Mouse (Mus musculus): ENCODE measurements around the gene Nmt1. TPM values are rescaled to one million over a fixed set of nuclear protein-coding genes. Genes with fewer than 3 reads are reported as not detected.

Gene Nmt1
- polyA plus RNA-seq, 1 experiment from 2014 or later, result 67.8 TPM

GRCm38 (mm10) chr11:103046286-103046685 is 18.3 kb downstream of the Nmt1 start:
- no peak overlapping the region for H3K27ac ChIP-seq (ENCODE audit: low read depth, low read length)
- no peaks in the 10 kb centered on the region for H3K27me3 ChIP-seq (replicated peaks; ENCODE audit: control insufficient read depth, insufficient read depth, low read length)
- ATAC-seq (replicated peaks; ENCODE audit: low FRiP score), result no peak
- 84% methylated on average over 8 of the region's 8 CpGs for WGBS
- H3K36me3 ChIP-seq (ENCODE audit: control insufficient read depth, insufficient read depth, low read length), result peaks cover 39% of the 10 kb centered on the region
- no peak for DNase-seq (ENCODE audit: low spot score)
- no peaks in the 10 kb centered on the region for H3K9me3 ChIP-seq (ENCODE audit: control insufficient read depth, low read length)
- no peak overlapping the region for H3K4me2 ChIP-seq
- H3K9ac ChIP-seq (ENCODE audit: low read depth, low read length), result no peak overlapping the region
- H3K4me3 ChIP-seq (ENCODE audit: low read depth, low read length), result no peak overlapping the region
- H3K4me1 ChIP-seq (replicated peaks; ENCODE audit: control insufficient read depth, insufficient read depth, low read length), result no peaks in the 10 kb centered on the region; the same call in 1 of the 2 replicates

- no peak for ATAC-seq (replicated peaks; ENCODE audit: low FRiP score)
These were observed 21.6 kb downstream of the Nmt1 start for GRCm38 (mm10) chr11:103049611-103050010.

GRCm38 (mm10) chr11:103050153-103050552 is 22.2 kb downstream of the Nmt1 start:
- DNase-seq (ENCODE audit: low spot score) (no peak), ATAC-seq (replicated peaks; ENCODE audit: low FRiP score) (no peak)
- no peaks in the 10 kb centered on the region for H3K4me1 ChIP-seq (replicated peaks; ENCODE audit: control insufficient read depth, insufficient read depth, low read length)
- 92% methylated on average over 9 of the region's 9 CpGs for WGBS
- no peaks in the 10 kb centered on the region for H3K9me3 ChIP-seq (ENCODE audit: control insufficient read depth, low read length)
- H3K27ac ChIP-seq (ENCODE audit: low read depth, low read length), result no peak overlapping the region
- H3K4me2 ChIP-seq, result no peak overlapping the region
- no peaks in the 10 kb centered on the region for H3K27me3 ChIP-seq (replicated peaks; ENCODE audit: control insufficient read depth, insufficient read depth, low read length)
- H3K4me3 ChIP-seq (ENCODE audit: low read depth, low read length), result no peak overlapping the region
- H3K9ac ChIP-seq (ENCODE audit: low read depth, low read length), result no peak overlapping the region
- H3K36me3 ChIP-seq (ENCODE audit: control insufficient read depth, insufficient read depth, low read length), result peaks cover 34% of the 10 kb centered on the region

More at GRCm38 (mm10) chr11:103049611-103050010, 21.6 kb downstream of the Nmt1 start:
- no peak overlapping the region for H3K27ac ChIP-seq (ENCODE audit: low read depth, low read length)
- no peaks in the 10 kb centered on the region for H3K27me3 ChIP-seq (replicated peaks; ENCODE audit: control insufficient read depth, insufficient read depth, low read length)
- H3K4me3 ChIP-seq (ENCODE audit: low read depth, low read length), result no peak overlapping the region
- H3K36me3 ChIP-seq (ENCODE audit: control insufficient read depth, insufficient read depth, low read length), result peaks cover 37% of the 10 kb centered on the region
- H3K4me2 ChIP-seq, result no peak overlapping the region
- H3K9me3 ChIP-seq (ENCODE audit: control insufficient read depth, low read length), result no peaks in the 10 kb centered on the region
- no peak for DNase-seq (ENCODE audit: low spot score)
- 95% methylated on average over 5 of the region's 5 CpGs for WGBS
- no peaks in the 10 kb centered on the region for H3K4me1 ChIP-seq (replicated peaks; ENCODE audit: control insufficient read depth, insufficient read depth, low read length)
- no peak overlapping the region for H3K9ac ChIP-seq (ENCODE audit: low read depth, low read length)

GRCm38 (mm10) chr11:103051249-103051691 is 23.3 kb downstream of the Nmt1 start:
- Histone ChIP-seq H3K4me3 (ENCODE audit: low read depth, low read length) (no peak overlapping the region), H3K9me3 (ENCODE audit: control insufficient read depth, low read length) (no peaks in the 10 kb centered on the region), H3K9ac (ENCODE audit: low read depth, low read length) (no peak overlapping the region), H3K36me3 (ENCODE audit: control insufficient read depth, insufficient read depth, low read length) (peaks cover 37% of the 10 kb centered on the region), H3K4me1 (replicated peaks; ENCODE audit: control insufficient read depth, insufficient read depth, low read length) (no peaks in the 10 kb centered on the region), H3K27me3 (replicated peaks; ENCODE audit: control insufficient read depth, insufficient read depth, low read length) (no peaks in the 10 kb centered on the region), H3K4me2 (no peak overlapping the region), H3K27ac (ENCODE audit: low read depth, low read length) (no peak overlapping the region)
- no peak for ATAC-seq (replicated peaks; ENCODE audit: low FRiP score)
- DNase-seq (ENCODE audit: low spot score), result no peak
- 60% methylated on average over 8 of the region's 8 CpGs for WGBS

GRCm38 (mm10) chr11:103052078-103052477 is 24.1 kb downstream of the Nmt1 start:
- ATAC-seq (replicated peaks; ENCODE audit: low FRiP score), result no peak
- no peaks in the 10 kb centered on the region for H3K4me1 ChIP-seq (replicated peaks; ENCODE audit: control insufficient read depth, insufficient read depth, low read length)
- DNase-seq (ENCODE audit: low spot score), result no peak
- no peaks in the 10 kb centered on the region for H3K9me3 ChIP-seq (ENCODE audit: control insufficient read depth, low read length)
- H3K4me2 ChIP-seq, result no peak overlapping the region
- no peak overlapping the region for H3K4me3 ChIP-seq (ENCODE audit: low read depth, low read length)
- 90% methylated on average over 6 of the region's 6 CpGs for WGBS
- H3K9ac ChIP-seq (ENCODE audit: low read depth, low read length), result no peak overlapping the region
- H3K27ac ChIP-seq (ENCODE audit: low read depth, low read length), result no peak overlapping the region
- H3K27me3 ChIP-seq (replicated peaks; ENCODE audit: control insufficient read depth, insufficient read depth, low read length), result no peaks in the 10 kb centered on the region
- H3K36me3 ChIP-seq (ENCODE audit: control insufficient read depth, insufficient read depth, low read length), result peaks cover 38% of the 10 kb centered on the region

- 87% methylated on average over 18 of the region's 18 CpGs for WGBS
- Histone ChIP-seq H3K9me3 (ENCODE audit: control insufficient read depth, low read length) (no peaks in the 10 kb centered on the region), H3K4me1 (replicated peaks; ENCODE audit: control insufficient read depth, insufficient read depth, low read length) (no peaks in the 10 kb centered on the region), H3K36me3 (ENCODE audit: control insufficient read depth, insufficient read depth, low read length) (peaks cover 46% of the 10 kb centered on the region), H3K27ac (ENCODE audit: low read depth, low read length) (no peak overlapping the region), H3K4me3 (ENCODE audit: low read depth, low read length) (no peak overlapping the region), H3K9ac (ENCODE audit: low read depth, low read length) (no peak overlapping the region), H3K4me2 (no peak overlapping the region), H3K27me3 (replicated peaks; ENCODE audit: control insufficient read depth, insufficient read depth, low read length) (no peaks in the 10 kb centered on the region)
- DNase-seq (ENCODE audit: low spot score) (no peak), ATAC-seq (replicated peaks; ENCODE audit: low FRiP score) (no peak)
These were observed 25.4 kb downstream of the Nmt1 start for GRCm38 (mm10) chr11:103053191-103054076.

GRCm38 (mm10) chr11:103054798-103055197 is 26.8 kb downstream of the Nmt1 start:
- DNase-seq (ENCODE audit: low spot score), result peak; percentile 66

GRCm38 (mm10) chr11:103056636-103057035 is 28.6 kb downstream of the Nmt1 start:
- no peak for DNase-seq (ENCODE audit: low spot score)
- H3K4me1 ChIP-seq (replicated peaks; ENCODE audit: control insufficient read depth, insufficient read depth, low read length), result no peaks in the 10 kb centered on the region
- no peak overlapping the region for H3K27ac ChIP-seq (ENCODE audit: low read depth, low read length)
- ATAC-seq (replicated peaks; ENCODE audit: low FRiP score), result no peak
- no peak overlapping the region for H3K4me3 ChIP-seq (ENCODE audit: low read depth, low read length)
- H3K9me3 ChIP-seq (ENCODE audit: control insufficient read depth, low read length), result no peaks in the 10 kb centered on the region
- H3K36me3 ChIP-seq (ENCODE audit: control insufficient read depth, insufficient read depth, low read length), result peaks cover 47% of the 10 kb centered on the region
- 93% methylated on average over 7 of the region's 7 CpGs for whole genome bisulfite sequencing
- H3K27me3 ChIP-seq (replicated peaks; ENCODE audit: control insufficient read depth, insufficient read depth, low read length), result no peaks in the 10 kb centered on the region
- no peak overlapping the region for H3K9ac ChIP-seq (ENCODE audit: low read depth, low read length)
- H3K4me2 ChIP-seq, result no peak overlapping the region

More at GRCm38 (mm10) chr11:103054798-103055197, 26.8 kb downstream of the Nmt1 start:
- no peak overlapping the region for H3K9ac ChIP-seq (ENCODE audit: low read depth, low read length)
- no peaks in the 10 kb centered on the region for H3K9me3 ChIP-seq (ENCODE audit: control insufficient read depth, low read length)
- H3K27ac ChIP-seq (ENCODE audit: low read depth, low read length), result no peak overlapping the region
- H3K4me1 ChIP-seq (replicated peaks; ENCODE audit: control insufficient read depth, insufficient read depth, low read length), result no peaks in the 10 kb centered on the region
- no peak overlapping the region for H3K4me2 ChIP-seq
- H3K27me3 ChIP-seq (replicated peaks; ENCODE audit: control insufficient read depth, insufficient read depth, low read length), result no peaks in the 10 kb centered on the region
- H3K4me3 ChIP-seq (ENCODE audit: low read depth, low read length), result no peak overlapping the region
- ATAC-seq (replicated peaks; ENCODE audit: low FRiP score), result no peak
- peaks cover 49% of the 10 kb centered on the region for H3K36me3 ChIP-seq (ENCODE audit: control insufficient read depth, insufficient read depth, low read length)
- 51% methylated on average over 6 of the region's 6 CpGs for WGBS

All from liver, embryonic 11.5 days (tissue).